Mouse (Mus musculus) left cerebral cortex, postnatal 25 days (tissue): ENCODE data around the gene Gm6871. TPM values are rescaled to one million over a fixed set of nuclear protein-coding genes. Genes with fewer than 3 reads are reported as not detected.
A peak's percentile ranks its signal among the peaks of the same experiment; 100 is the strongest.
"Not testable (repeated sequence)": the region's sequence is repeated elsewhere in the genome, so short reads cannot be mapped to it uniquely, and the experiment has no call there.

Experiments
- DNase-seq, 2 experiments: peaks; one replicate each; pipeline ENCODE4 v3.0.0; 2022; ENCODE audit warnings: low spot score in 2 of 2, mixed read lengths in 1 of 2
- intact Hi-C: fragments of 180-260 bp; cut with DNase I; formaldehyde crosslinking; loops from one replicate; pipeline ENCODE4 v1.15.1; 2025
- total RNA-seq, 2 experiments: library from RNA; stranded (reverse); gene quantifications; 2 replicates each; pipeline ENCODE4 v1.2.3; 2021

Gm6871 gene
- not detected for total RNA-seq

DNA sequence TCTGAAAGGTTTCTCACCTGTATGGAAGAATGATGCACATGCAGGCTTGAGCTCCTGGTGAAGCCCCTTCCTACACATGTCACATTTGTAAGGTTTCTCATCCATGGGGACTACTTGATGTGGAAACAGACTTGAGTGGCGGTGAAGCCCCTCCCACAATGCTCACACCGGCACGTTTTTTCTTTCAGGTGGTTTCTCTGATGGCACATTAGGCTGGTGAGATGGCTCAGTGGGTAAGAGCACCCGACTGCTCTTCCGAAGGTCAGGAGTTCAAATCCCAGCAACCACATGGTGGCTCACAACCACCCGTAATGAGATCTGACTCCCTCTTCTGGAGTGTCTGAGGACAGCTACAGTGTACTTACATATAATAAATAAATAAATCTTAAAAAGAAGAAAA is at the start of gene Gm6871:
Gene Gm6871, minus strand, starts transcription at position 101 of the 400 bp plus-strand sequence.
- DNase-seq, intact Hi-C loops: not testable (repeated sequence)

DNA sequence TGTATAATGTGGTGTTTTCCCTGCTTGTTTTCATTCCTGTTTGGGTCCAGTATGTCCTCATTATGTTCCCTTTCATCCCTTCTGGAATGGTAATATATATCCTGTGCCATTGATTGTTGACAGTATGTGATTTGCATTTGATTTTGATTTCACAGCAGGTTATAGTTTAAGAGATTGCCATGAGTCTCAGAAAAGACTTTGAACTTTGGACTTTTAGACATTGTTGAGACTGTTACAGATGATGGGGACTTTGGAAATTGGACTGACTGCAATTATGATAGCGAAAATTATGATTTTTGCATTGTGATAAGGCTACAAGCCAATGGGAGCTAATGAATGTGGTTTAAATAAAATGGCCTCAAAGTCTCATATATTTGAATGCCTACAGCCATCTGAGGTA is 42.8 kb upstream of the Gm6871 start:
- DNase-seq, intact Hi-C loops: not testable (repeated sequence)

DNA sequence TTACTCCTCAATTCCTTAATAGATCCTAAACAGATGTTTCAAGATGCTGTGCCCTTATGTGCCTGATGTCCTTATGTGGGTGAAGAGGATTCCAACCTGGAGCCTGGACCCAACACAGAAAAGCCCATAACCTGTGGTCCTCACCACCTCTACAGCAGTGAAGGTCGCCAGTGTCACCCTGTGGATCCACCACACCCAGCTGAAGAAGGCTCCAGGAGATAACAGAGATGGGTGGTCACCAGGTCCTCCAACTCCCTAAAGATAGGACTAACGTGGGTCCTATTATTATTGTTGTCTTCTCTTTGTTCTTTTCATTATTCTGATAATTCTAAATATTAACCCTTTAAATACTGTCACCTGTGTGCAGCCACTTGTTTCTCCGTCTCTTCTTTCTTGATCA is 38.2 kb upstream of the Gm6871 start:
- no peak for DNase-seq
- intact Hi-C loops, result no loop called here

DNA sequence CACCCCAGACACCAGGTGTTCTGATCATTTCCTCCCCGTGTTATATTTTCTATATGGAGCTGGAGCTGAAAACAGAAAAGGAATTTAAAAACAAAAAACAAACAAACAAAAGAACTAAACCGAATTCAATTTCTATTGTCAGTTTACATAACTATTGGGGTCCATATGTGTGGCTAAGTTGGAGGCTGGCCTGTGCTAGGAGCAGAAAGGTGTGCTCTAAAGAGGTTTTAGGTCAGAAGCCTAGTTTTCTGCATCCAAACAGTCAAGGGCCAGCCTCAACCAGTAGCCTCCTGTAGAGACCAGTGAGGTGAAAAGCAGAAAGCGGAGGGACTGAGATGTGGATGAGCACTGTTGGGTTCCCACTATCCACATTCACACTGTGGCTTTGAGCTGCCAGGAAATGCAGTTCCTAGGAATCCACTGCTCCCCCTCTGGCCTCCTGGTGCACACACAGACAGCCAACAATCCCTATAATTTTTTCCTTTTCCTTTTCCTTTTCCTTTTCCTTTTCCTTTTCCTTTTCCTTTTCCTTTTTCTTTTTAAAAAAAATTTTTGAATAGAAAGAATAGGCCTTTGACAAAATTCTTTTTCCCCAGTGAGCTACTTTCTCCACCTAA is 26.6 kb upstream of the Gm6871 start:
- intact Hi-C loops, result loop anchor here (2.0 to 5.0 kb wide), 2 partner anchors 33 to 208 kb away; partner anchors contain the start of genes AI987944 and Zfp788
- peak in 1 of 2 experiments; percentile 11 for DNase-seq

DNA sequence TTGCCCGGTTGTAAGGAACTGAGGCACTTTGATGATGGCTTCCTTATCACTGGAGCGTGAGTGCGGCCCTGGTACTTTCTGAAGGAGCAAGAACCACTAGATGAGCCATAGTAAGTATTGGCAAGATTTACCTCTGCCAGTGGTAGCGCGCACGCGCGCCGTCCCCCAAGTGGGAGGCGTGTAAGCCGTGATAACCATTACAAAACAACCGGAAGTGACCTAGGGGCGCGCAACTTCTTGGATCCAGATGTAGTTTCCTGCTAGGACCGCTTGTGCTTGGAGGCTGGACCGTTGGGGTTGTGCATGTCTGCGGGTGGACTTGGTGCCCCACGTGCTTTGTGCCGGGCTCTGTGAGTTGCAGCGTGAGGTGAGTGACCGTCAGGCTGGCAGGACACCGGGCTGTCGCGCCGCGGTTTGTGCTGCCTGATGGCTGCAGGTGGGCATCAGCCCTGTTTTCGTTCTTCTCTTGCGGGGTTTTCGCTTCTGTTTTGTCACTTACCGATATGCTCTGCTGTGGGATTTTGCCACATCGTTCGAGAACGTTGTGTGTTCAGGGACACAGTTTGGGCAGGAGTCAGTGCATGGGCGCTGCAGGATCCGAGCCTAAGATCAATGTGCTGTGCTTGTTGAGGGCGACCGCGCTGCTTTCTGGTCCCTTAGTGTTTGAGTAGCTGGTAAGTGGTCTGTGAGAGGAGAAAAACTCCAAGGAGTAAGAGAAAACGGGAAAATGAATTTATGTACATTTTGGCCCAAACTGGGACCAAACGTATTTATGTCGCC is 25.8 kb upstream of the Gm6871 start, which contains the start of gene 2610021A01Rik:
Gene 2610021A01Rik, plus strand, starts transcription at position 197 of the 780 bp plus-strand sequence.
- DNase-seq, result peak; percentile 94 to 97
- intact Hi-C loops, result loop anchor here (2.0 to 5.0 kb wide), 2 partner anchors 34 to 207 kb away; partner anchors contain the start of genes AI987944 and Zfp788

DNA sequence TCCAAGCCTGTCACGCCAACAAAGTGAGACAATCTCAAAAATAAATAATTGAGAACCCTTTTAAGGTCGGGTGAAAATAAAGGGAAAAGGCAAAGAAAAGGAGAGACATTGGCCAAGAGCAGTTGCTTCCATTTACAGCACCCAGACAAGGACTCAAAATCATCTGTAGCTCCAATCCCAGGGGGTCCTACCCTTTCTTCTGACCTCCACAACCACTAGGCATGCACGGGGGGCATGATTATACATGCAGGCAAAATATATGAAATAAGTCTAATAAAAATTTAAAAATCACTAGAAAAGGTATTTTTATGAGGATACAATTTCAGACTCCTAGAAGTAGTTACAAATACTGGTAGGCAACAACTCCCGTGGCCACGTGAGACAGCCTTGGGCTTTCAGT is 25.2 kb upstream of the Gm6871 start:
- DNase-seq, result no peak
- intact Hi-C loops, result loop anchor here (2.0 to 5.0 kb wide), 2 partner anchors 34 to 206 kb away; partner anchors contain the start of genes AI987944 and Zfp788

DNA sequence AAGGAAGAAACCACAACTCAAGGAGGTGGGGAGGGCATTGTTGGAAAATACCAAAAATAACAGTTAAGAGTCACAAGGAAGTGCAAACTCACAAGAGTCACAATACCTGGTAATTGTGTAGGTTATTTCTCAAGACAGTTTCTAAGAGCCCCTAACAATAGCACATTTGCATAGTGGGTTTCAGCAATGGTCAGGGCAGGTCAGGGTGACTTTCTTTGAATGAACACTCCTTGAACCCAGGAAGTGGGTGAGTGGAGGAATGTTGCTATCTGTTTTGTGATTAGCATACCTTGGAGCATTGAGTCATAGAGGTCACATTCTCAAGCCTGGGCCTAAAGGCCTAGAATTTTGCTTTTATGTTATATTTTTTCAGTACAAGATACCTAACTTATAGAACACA is 14.4 kb upstream of the Gm6871 start:
- DNase-seq, intact Hi-C loops: not testable (repeated sequence)

DNA sequence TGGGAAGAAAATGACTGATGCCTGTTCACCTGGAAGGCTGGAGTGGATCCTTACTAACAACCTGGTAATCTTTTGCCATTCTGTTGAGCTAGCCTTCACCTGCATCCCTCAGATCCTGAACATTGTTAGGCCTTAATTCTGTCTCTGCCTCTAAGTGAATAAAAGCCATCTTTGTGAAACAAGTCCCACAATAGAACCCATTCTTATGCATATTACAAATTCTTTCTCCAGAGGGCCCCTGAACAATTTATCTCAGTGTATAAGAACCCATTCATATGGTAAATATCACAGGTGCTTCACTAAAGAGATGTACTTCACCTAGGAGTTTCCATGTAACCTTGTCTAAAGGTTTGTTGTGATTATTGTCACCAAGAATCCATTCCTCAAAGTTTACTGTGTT is 8.6 kb upstream of the Gm6871 start:
- intact Hi-C loops, result no loop called here

DNA sequence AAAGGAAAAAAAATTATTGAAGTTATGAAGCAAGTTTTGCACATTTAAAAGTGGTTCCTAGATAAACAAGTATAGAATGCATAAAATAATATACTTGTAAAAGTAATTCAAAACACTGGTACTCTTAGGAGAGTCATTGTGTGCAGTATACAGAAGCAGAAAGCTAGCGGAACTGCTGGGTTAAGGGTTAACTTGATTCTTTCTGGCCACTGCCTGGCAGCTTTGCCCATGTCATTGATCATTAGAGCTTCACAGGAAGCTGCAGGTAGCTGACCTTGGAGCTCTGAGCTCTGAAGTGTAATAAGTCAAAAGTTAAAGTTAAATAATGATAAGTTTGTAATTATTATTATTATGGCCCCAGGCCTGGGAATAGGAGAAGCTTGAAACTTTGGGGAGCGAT is 4.5 kb upstream of the Gm6871 start:
- intact Hi-C loops, result no loop called here
- DNase-seq, result no peak

More for the DNA sequence above, 8.6 kb upstream of the Gm6871 start:
- DNase-seq, result no peak

DNA sequence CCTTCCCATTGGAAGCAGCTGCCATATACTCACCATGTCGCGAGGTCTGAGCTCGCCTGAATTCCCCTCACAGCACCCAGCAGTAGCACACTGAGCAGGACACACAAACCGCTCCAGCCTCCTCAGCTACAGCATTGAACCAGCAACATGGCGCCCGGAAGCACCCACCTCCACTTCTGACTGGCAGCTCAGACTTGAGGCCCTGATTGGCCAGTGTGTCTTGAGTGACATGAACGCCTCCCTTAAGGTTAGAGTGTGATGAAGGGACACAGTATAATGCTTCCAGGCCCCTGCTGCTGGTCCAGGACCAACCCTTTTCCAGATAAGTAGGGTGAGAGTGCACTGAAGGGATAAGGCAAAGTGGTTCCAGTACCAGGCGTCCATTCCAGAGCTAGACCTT is 12.8 kb downstream of the Gm6871 start:
- intact Hi-C loops, result no loop called here
- no peak for DNase-seq

DNA sequence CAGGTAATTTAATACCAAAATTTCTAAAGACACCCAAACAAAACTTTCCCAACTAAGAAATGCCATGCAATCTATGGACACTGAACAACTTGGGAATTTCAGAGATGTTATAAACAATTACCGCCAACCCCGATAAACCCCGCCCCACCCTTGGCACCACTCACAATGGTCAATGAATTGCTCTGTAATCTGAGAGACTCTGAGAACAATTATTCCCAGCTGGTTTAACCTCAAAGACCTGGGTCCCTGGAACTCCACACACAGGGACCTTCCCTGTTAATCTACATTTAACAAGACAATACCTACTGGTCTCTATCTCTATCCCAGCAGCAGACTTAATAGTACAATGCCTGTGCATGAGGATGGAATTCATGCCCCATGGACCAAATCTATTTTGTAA is 60.8 kb downstream of the Gm6871 start:
- intact Hi-C loops, result no loop called here
- DNase-seq, result no peak

DNA sequence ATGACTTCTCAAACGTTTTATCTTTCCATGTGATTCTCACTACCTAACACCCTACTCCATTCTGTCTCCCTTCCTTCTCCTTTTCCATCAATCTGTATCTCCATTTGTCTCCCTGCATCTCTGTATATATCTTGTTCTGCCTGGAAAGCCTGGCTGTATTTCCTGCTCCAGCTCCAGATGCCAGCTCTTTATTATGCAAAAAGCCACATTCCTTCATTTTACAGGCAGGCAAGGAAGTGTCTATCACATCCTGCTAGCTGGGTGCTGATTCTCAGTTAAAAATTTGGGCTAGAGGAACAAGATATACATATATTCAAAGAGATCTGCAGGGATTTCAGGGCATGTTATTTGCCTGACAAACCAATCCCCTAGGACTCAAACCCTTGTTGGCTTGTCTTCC is 61.3 kb downstream of the Gm6871 start:
- intact Hi-C loops, result no loop called here

DNA sequence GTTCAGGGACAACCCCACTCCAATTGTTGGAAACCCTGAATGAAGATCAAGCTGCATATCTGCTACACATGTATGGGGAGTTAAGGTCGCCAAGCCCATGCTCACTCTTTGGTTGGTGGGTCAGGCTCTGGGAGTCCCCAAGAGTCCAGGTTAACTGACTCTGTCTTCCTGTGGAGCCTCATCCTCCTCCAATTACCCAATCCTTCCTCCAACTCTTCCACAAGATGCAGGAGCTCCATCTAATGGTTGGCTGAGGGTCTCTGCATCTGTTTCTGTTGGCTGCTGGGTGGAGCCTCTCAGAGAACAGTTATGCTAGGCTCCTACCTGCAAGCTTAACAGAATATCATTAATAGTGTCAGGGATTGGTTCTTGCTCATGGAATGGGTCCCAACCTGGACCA is 71.1 kb downstream of the Gm6871 start:
- no peak for DNase-seq
- intact Hi-C loops, result loop anchor here (1.0 to 5.0 kb wide), 2 partner anchors 9 to 1785 kb away; no protein-coding TSS in a partner anchor

More for the DNA sequence above, 61.3 kb downstream of the Gm6871 start:
- no peak for DNase-seq

DNA sequence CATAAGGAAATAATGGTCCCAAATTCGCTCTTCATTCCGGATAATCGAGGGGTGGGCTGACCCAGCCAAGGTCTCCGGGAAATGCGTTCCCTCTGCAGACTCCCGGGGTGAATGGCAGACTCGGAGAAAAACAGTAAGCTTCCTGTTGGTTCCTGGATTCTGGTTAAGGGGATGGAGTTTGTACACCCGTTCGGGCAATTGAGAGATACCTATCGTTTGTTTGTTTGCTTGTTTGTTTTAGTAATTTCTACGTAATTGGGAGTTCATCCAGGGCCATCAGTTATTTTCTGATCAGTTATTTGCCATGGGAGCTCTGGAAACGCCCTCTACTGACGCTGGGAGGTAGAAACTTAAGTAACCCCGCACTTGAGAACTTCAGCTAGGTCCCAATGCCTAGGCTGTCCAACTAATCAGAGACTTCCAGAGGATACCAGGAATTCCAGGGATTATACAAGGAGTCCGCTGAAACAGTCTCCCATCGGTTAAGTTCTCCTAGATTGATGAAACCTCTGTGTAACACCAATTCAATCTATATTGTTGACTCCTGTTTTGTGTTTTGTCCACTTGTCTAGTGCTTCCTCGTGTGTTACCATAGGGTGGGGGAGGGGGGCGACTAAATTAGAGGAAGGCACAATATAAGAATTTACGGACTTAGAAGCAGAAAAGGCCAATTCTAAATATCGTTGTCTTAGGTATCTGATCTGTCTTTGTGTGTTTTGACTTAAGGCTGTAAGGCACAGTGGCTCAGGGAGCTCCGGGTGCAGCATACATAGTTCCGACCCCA is 73.1 kb downstream of the Gm6871 start:
- intact Hi-C loops, result loop anchor here (1.0 to 5.0 kb wide), 2 partner anchors 97 to 1783 kb away; no protein-coding TSS in a partner anchor
- peak; percentile 69 to 81 for DNase-seq

DNA sequence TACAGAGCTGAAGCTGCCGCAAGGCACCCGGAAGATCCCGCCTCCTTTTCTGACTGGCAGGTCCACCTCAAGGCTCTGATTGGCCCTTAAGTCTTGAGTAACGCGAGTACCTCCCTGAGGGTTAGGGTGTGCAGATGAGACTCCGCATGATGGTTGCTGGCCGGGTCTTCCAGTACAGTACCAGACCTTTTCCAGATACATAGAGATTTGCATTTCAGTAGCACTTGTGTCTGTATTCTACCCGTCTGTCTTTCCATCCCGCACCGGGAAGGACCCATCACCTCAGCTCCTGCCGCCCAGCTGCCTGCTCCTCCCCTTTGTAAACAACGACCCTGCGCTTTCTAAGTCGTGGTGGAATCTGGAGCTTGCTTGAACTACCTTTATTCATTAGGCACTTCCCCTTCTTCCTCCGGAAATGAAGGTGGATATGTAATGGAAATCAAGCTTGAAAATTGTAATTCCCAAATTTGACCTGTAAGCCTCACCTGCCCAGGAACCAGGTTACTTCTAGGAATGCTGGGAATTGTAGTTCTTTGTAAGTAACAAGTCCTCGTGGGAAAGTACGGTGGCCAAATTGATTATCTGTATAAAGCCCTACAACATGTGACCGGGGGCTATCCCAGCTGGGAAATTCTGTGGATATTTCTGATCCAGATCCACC is 73.9 kb downstream of the Gm6871 start, which contains the start of the genes Gm20449 and AW146154:
Gene Gm20449, minus strand, starts transcription at position 29 of the 661 bp plus-strand sequence.
Gene AW146154, minus strand, starts transcription at position 502 of the 661 bp plus-strand sequence.
- DNase-seq, result peak; percentile 99 to 100
- intact Hi-C loops, result loop anchor here (1.0 to 5.0 kb wide), 4 partner anchors 98 to 1782 kb away; partner anchors contain the start of genes AI987944 and Zfp788

DNA sequence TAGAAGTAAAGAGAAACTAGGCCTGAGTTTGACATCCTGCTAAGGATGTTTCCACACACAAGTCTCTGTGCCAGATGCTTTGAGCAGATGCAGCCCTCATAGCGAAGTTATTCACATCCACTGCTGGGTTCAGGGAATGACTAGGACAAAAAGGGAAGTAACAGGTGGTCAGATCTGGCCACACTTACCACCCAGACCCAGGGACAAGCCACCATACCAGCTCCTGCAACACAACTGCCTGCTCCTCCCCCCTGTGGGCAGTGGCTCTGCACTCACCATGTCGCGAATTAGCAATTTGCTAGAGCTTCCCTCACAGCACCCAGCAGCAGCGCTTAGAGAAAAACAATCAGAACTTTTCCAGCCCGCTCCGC is 74.5 kb downstream of the Gm6871 start:
- intact Hi-C loops, result loop anchor here (1.0 to 2.0 kb wide), 2 partner anchors 106 to 134 kb away; partner anchors contain the start of genes AI987944 and Zfp788
- DNase-seq, result not testable (repeated sequence)

DNA sequence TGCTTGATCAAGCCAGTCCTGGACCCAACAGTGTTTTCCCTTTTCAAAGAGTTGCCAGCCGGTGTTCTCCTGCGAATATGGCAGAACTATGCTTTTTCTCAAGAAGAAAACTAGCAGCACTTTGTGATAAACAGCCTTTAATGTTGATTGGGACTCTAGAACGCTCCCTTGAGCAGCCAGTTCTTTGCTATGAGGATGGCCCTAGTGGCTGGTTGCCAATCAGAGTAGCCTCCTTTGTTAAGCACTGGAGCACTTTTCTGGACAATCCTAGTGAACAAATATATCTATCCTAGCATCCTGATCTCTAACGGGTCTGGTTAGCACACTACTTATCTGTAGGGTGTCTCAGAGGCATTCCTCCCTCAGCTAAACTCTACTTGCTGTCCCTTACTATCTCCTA is 75.0 kb downstream of the Gm6871 start:
- not testable (repeated sequence) for DNase-seq
- intact Hi-C loops, result loop anchor here (2.0 kb wide), 1 partner anchor 134 kb away; the partner anchor contains the start of gene Zfp788

DNA sequence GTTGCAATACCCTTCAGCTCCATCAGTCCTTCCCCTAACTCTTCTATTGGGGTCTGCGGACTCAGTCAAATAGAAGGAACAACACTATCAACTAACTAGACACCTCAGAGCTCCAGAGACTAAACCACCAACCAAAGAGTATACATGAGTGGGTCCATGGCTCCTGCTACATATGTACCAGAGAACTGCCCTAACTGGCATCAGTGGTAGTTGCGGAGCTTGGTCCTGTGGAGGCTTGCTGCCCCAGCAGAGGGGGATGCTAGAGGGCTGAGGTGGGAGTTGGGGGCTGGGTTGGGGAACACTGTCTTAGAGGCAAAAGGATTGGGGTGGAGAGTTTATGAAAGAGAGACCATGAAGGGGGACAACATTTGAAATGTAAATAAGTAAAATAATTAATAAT is 75.6 kb downstream of the Gm6871 start:
- intact Hi-C loops, result loop anchor here (2.0 kb wide), 1 partner anchor 135 kb away; the partner anchor contains the start of gene Zfp788
- no peak for DNase-seq
